Mouse (Mus musculus): ENCODE measurements at regions not wholly inside any gene's neighbourhood (a gene's known extent, or its start where the extent isn't known, plus 50 kb on each side); places are given as distances from the start of the nearest gene placed in this dataset.

GRCm38 (mm10) chr2:50965485-50966017, 183.4 kb downstream of the Rnd3 start:
- Histone ChIP-seq H3K4me2 (no peak overlapping the region), H3K9ac (no peak overlapping the region), H3K9me3 (replicated peaks) (no peaks in the 10 kb centered on the region), H3K4me1 (replicated peaks) (peaks cover 5% of the 10 kb centered on the region; the same call in 1 of the 2 replicates), H3K4me3 (no peak overlapping the region), H3K36me3 (no peaks in the 10 kb centered on the region), H3K27ac (no peak overlapping the region), H3K27me3 (no peaks in the 10 kb centered on the region)
- WGBS: 90% methylated on average over 8 of the region's 8 CpGs
- ATAC-seq (replicated peaks; ENCODE audit: insufficient number of reproducible peaks, insufficient read depth, low FRiP score, low read depth): no peak

DNA sequence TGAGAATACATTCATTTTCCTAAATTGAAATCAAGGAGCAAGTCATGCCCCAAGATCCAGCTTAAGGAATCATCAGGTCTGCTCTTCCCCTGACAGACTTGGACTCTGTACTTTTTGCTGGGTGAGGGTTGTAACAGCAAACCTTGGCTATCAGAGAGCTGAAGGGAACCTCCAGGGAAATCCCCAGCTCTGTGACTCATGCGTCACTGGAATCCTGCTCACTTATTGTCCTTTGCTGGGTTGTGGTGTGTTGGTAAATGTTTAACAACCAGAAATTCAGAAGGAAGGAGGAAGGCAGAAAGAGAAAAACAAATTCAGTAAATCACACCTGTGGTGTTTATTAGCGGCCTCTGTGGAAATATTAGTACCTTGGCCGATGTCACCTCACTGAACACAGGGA, 184.8 kb downstream of the Rnd3 start:
- Histone ChIP-seq H3K9me3 (replicated peaks) (no peaks in the 10 kb centered on the region), H3K4me2 (no peak overlapping the region), H3K4me3 (no peak overlapping the region), H3K27me3 (no peaks in the 10 kb centered on the region), H3K27ac (no peak overlapping the region), H3K36me3 (no peaks in the 10 kb centered on the region), H3K4me1 (replicated peaks) (peaks cover 5% of the 10 kb centered on the region; the same call in 1 of the 2 replicates), H3K9ac (no peak overlapping the region)
- no peak for ATAC-seq (replicated peaks; ENCODE audit: insufficient number of reproducible peaks, insufficient read depth, low FRiP score, low read depth)
- WGBS: 81% methylated on average over 3 of the region's 3 CpGs

GRCm38 (mm10) chr2:50961049-50961448, 187.9 kb downstream of the Rnd3 start:
- Histone ChIP-seq H3K9ac (no peak overlapping the region), H3K27ac (no peak overlapping the region), H3K4me2 (no peak overlapping the region), H3K4me1 (replicated peaks) (no peaks in the 10 kb centered on the region), H3K27me3 (no peaks in the 10 kb centered on the region), H3K4me3 (no peak overlapping the region), H3K9me3 (replicated peaks) (no peaks in the 10 kb centered on the region), H3K36me3 (no peaks in the 10 kb centered on the region)
- ATAC-seq (replicated peaks; ENCODE audit: insufficient number of reproducible peaks, insufficient read depth, low FRiP score, low read depth): no peak
- WGBS: 46% methylated on average over 4 of the region's 4 CpGs

DNA sequence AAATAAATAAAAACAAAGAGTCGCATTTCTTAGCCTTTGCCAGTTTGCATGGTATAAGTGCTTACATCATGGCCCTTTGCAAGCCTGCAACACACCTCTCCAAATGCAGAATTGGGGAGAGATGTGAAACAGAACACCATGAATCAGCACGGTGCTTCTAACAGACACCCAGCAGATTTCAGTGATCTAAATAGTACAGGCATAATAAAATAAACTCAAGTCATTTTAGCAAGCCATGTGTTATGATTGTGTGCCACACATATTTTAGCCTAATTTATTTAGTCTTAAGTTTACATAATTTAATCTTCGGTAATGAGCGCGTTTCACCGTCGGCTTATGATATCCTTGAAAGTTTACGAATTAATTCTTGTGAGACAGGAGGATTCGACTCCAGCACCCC, 189.6 kb downstream of the Rnd3 start:
- Histone ChIP-seq H3K9me3 (replicated peaks) (no peaks in the 10 kb centered on the region), H3K27ac (no peak overlapping the region), H3K4me3 (no peak overlapping the region), H3K4me1 (replicated peaks) (no peaks in the 10 kb centered on the region), H3K4me2 (no peak overlapping the region), H3K9ac (no peak overlapping the region), H3K27me3 (no peaks in the 10 kb centered on the region), H3K36me3 (no peaks in the 10 kb centered on the region)
- 83% methylated on average over 9 of the region's 9 CpGs for WGBS
- no peak for ATAC-seq (replicated peaks; ENCODE audit: insufficient number of reproducible peaks, insufficient read depth, low FRiP score, low read depth)

DNA sequence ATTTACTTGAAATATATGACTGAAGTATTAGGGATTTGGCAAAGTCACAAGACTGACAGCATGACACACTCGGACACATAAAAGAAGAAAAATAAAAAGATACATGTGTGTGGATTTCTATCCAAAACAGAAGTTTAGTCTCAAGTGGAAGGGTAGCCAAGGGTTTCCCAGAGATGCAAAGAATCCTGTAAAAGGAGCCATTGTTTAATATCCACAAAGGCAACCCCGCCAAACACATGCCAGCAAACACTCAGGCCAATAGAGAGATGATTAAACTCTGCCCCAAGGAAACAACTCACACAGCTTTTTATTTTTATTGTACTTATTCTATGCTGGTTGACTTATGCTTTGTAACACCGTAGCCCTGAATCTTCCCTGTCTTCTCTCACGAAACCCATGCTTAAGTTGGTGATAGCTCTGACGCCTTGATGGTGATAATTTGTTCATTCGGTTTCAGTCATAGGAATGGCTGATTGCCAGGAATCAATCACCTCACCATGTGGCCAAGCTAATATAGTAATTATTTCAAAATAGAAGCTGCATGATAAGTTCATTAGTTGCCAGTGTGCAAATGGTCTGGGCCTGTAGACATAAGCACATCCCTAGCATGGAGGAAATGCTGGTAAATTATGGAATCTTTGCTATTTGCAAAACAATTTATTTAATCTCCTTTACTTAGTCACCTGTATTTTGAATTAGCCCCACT, 194.4 kb downstream of the Rnd3 start:
- no peaks in the 10 kb centered on the region for H3K36me3 ChIP-seq
- H3K4me1 ChIP-seq (replicated peaks): no peaks in the 10 kb centered on the region
- WGBS: 60% methylated on average over 6 of the region's 6 CpGs
- no peak overlapping the region for H3K4me3 ChIP-seq
- H3K27ac ChIP-seq: no peak overlapping the region
- no peaks in the 10 kb centered on the region for H3K27me3 ChIP-seq
- H3K9ac ChIP-seq: no peak overlapping the region
- no peaks in the 10 kb centered on the region for H3K9me3 ChIP-seq (replicated peaks)
- ATAC-seq (replicated peaks; ENCODE audit: insufficient number of reproducible peaks, insufficient read depth, low FRiP score, low read depth): no peak
- H3K4me2 ChIP-seq: no peak overlapping the region

GRCm38 (mm10) chr2:50951027-50951426, 197.9 kb downstream of the Rnd3 start:
- Histone ChIP-seq H3K4me1 (replicated peaks) (no peaks in the 10 kb centered on the region), H3K27ac (no peak overlapping the region), H3K9ac (no peak overlapping the region), H3K9me3 (replicated peaks) (no peaks in the 10 kb centered on the region), H3K4me3 (no peak overlapping the region), H3K27me3 (no peaks in the 10 kb centered on the region), H3K36me3 (no peaks in the 10 kb centered on the region), H3K4me2 (no peak overlapping the region)
- WGBS: 77% methylated on average over 3 of the region's 3 CpGs
- ATAC-seq (replicated peaks; ENCODE audit: insufficient number of reproducible peaks, insufficient read depth, low FRiP score, low read depth): no peak

DNA sequence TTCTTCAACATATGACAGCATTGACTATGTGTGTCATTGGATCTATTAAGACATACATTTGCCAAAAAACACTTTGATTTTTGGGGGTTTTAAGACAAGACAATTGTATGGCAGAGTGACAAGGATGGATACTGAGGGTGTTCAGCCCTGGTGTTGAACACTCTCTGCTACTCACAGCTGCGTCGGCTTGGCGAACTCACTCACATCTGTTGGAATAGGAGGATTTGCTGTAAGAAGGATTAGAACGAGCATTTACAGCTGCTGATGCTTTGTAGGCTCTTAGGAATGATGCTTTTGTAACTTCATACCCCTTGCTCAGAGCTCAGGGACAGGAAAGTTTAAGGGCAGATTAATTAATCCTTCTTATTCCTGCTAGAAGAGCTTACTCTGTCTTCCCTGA, 199.2 kb downstream of the Rnd3 start:
- Histone ChIP-seq H3K4me3 (no peak overlapping the region), H3K4me1 (replicated peaks) (no peaks in the 10 kb centered on the region), H3K4me2 (no peak overlapping the region), H3K27me3 (no peaks in the 10 kb centered on the region), H3K36me3 (no peaks in the 10 kb centered on the region), H3K9ac (no peak overlapping the region), H3K27ac (no peak overlapping the region), H3K9me3 (replicated peaks) (no peaks in the 10 kb centered on the region)
- 85% methylated on average over 4 of the region's 4 CpGs for WGBS
- ATAC-seq (replicated peaks; ENCODE audit: insufficient number of reproducible peaks, insufficient read depth, low FRiP score, low read depth): no peak

DNA sequence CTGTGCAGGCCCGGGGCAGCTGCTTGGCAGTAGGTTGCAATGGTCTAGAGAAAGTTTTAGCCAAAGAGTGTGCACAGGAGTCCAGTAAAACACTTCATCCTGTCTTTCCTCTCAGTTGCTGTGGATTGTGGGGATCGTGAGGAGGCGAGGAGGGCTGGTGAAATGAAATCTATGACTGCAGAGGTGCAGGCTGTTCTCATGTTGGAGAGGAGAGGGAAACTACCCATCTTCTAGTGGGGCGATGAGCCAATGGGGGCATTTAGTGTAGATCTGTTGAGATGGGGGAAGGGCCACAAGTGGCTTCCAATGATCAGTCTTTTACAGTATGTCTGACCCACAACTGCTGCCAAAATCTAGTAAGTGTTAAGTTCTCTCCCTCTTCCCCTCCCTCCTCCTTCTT, 203.4 kb downstream of the Rnd3 start:
- Histone ChIP-seq H3K9ac (no peak overlapping the region), H3K9me3 (replicated peaks) (no peaks in the 10 kb centered on the region), H3K4me1 (replicated peaks) (no peaks in the 10 kb centered on the region), H3K4me3 (no peak overlapping the region), H3K36me3 (no peaks in the 10 kb centered on the region), H3K27ac (no peak overlapping the region), H3K4me2 (no peak overlapping the region), H3K27me3 (no peaks in the 10 kb centered on the region)
- ATAC-seq (replicated peaks; ENCODE audit: insufficient number of reproducible peaks, insufficient read depth, low FRiP score, low read depth): no peak
- WGBS: 83% methylated on average over 4 of the region's 4 CpGs

- no peak for ATAC-seq (replicated peaks; ENCODE audit: insufficient number of reproducible peaks, insufficient read depth, low FRiP score, low read depth)
- H3K9me3 ChIP-seq (replicated peaks): no peaks in the 10 kb centered on the region
- H3K36me3 ChIP-seq: no peaks in the 10 kb centered on the region
- 79% methylated on average over 15 of the region's 15 CpGs for WGBS
- no peak overlapping the region for H3K27ac ChIP-seq
- no peak overlapping the region for H3K4me2 ChIP-seq
- no peaks in the 10 kb centered on the region for H3K27me3 ChIP-seq
- H3K9ac ChIP-seq: no peak overlapping the region
- no peak overlapping the region for H3K4me3 ChIP-seq
- no peaks in the 10 kb centered on the region for H3K4me1 ChIP-seq (replicated peaks)
Observed at GRCm38 (mm10) chr2:50943180-50943579, 205.7 kb downstream of the Rnd3 start.

- Histone ChIP-seq H3K9ac (no peak overlapping the region), H3K27ac (no peak overlapping the region), H3K36me3 (no peaks in the 10 kb centered on the region), H3K4me1 (replicated peaks) (no peaks in the 10 kb centered on the region), H3K27me3 (no peaks in the 10 kb centered on the region), H3K4me2 (no peak overlapping the region), H3K4me3 (no peak overlapping the region), H3K9me3 (replicated peaks) (no peaks in the 10 kb centered on the region)
- WGBS: 71% methylated on average over 11 of the region's 11 CpGs
- no peak for ATAC-seq (replicated peaks; ENCODE audit: insufficient number of reproducible peaks, insufficient read depth, low FRiP score, low read depth)
Observed at GRCm38 (mm10) chr2:50942741-50943140, 206.2 kb downstream of the Rnd3 start.

DNA sequence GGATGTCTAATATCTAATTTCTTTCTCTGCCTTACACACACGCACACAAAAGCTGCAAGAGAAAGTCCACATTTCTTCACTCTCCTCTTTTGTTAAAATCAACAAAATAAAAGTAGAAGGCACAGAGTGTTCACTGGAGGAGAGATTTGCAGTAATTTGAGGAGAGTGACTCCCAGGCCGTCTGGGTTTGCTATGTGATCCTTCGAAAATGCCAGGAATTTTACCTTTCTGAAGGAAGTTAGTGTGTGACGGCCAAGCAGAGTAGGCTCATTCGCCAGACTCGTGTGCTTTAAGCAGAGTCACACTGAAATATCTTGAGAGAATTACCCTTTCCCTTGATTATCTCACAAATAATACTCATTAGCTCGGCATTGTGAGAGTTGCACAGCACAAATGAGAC, 216.0 kb downstream of the Rnd3 start:
- Histone ChIP-seq H3K9me3 (replicated peaks) (no peaks in the 10 kb centered on the region), H3K4me3 (no peak overlapping the region), H3K9ac (no peak overlapping the region), H3K4me1 (replicated peaks) (no peaks in the 10 kb centered on the region), H3K27ac (no peak overlapping the region), H3K36me3 (no peaks in the 10 kb centered on the region), H3K27me3 (no peaks in the 10 kb centered on the region), H3K4me2 (no peak overlapping the region)
- ATAC-seq (replicated peaks; ENCODE audit: insufficient number of reproducible peaks, insufficient read depth, low FRiP score, low read depth): no peak
- 46% methylated on average over 7 of the region's 7 CpGs for WGBS

DNA sequence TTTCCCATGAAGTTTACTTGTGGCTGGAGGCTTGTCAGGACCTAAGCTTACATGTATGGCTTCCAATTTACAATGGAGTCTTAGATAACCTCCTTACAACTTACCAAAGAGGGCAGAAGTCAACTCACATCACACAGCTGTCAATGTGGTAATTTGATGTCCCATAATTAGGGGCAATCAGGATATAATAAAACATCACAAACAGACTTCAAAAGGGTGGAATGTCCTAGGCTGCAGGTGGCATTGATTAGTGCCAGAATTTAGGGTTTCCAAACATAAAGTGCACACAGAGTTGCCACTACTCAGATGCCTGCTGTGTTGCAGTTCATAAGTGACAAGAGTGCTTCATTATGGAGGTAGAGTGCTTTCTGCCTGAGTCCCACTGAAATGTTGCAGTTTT, 227.9 kb downstream of the Rnd3 start:
- no peak overlapping the region for H3K27ac ChIP-seq
- no peaks in the 10 kb centered on the region for H3K27me3 ChIP-seq
- no peaks in the 10 kb centered on the region for H3K9me3 ChIP-seq (replicated peaks)
- H3K4me3 ChIP-seq: no peak overlapping the region
- H3K9ac ChIP-seq: no peak overlapping the region
- no peak for ATAC-seq (replicated peaks; ENCODE audit: insufficient number of reproducible peaks, insufficient read depth, low FRiP score, low read depth)
- no peaks in the 10 kb centered on the region for H3K36me3 ChIP-seq
- no peak overlapping the region for H3K4me2 ChIP-seq
- H3K4me1 ChIP-seq (replicated peaks): no peaks in the 10 kb centered on the region

Data from heart, embryonic 15.5 days (tissue).